Mouse (Mus musculus) myocyte (in vitro differentiated cells): Measurements from ENCODE around the gene Plcb4. TPM values are rescaled to one million over a fixed set of nuclear protein-coding genes. Genes with fewer than 3 reads are reported as not detected.
A peak's percentile ranks its signal among the peaks of the same experiment; 100 is the strongest.
"Not testable (repeated sequence)": the region's sequence is repeated elsewhere in the genome, so short reads cannot be mapped to it uniquely, and the experiment has no call there.

Source experiments
- H3K27me3 ChIP-seq: one replicate; pipeline ENCODE4 v1.6.1; 2011; ENCODE audit not compliant: control insufficient read depth, insufficient read depth, insufficient read length
- H3K36me3 ChIP-seq: one replicate; pipeline ENCODE4 v1.6.1; 2011; ENCODE audit not compliant: control insufficient read depth, insufficient read depth
- H3K4me2 ChIP-seq: one replicate; pipeline ENCODE4 v1.6.1; 2011; ENCODE audit warnings: low read depth, control low read depth
- H3K4me3 ChIP-seq: one replicate; pipeline ENCODE4 v1.5.1; 2011; ENCODE audit warnings: mild to moderate bottlenecking, control low read depth, moderate library complexity
- H3K79me2 ChIP-seq: one replicate; pipeline ENCODE4 v1.6.1; 2011; ENCODE audit not compliant: control insufficient read depth, insufficient read depth
- H3ac ChIP-seq: one replicate; pipeline ENCODE4 v1.6.1; 2011; ENCODE audit not compliant: control insufficient read depth, insufficient read length
- CEBPB ChIP-seq: IDR thresholded peaks from 2 replicates; pipeline ENCODE4 v1.6.1; 2011; ENCODE audit warnings: mild to moderate bottlenecking, moderate library complexity; ENCODE audit not compliant: poor library complexity, insufficient read depth, severe bottlenecking
- E2F4 ChIP-seq: IDR thresholded peaks from one replicate; pipeline ENCODE4 v1.6.1; 2011; ENCODE audit warnings: mild to moderate bottlenecking, control low read depth, moderate library complexity; ENCODE audit not compliant: insufficient read depth
- MAX ChIP-seq: IDR thresholded peaks from one replicate; pipeline ENCODE4 v1.6.1; 2011; ENCODE audit warnings: low read depth, mild to moderate bottlenecking, control low read depth
- MYOD1 ChIP-seq, 3 experiments: IDR thresholded peaks; one replicate each; pipeline ENCODE4 v1.6.1; 2011; ENCODE audit warnings: control low read depth in 2 of 3, low read depth in 2 of 3, mild to moderate bottlenecking in 2 of 3, moderate library complexity in 1 of 3; ENCODE audit not compliant: insufficient read length in 2 of 3, control insufficient read depth in 1 of 3
- MYOG ChIP-seq, 3 experiments: IDR thresholded peaks; one replicate each; pipeline ENCODE4 v1.6.1; 2011; ENCODE audit warnings: control low read depth in 2 of 3, low read depth in 2 of 3, mild to moderate bottlenecking in 2 of 3; ENCODE audit not compliant: insufficient read length in 2 of 3, control insufficient read depth in 1 of 3, insufficient read depth in 1 of 3
- POLR2A ChIP-seq: IDR thresholded peaks from one replicate; pipeline ENCODE4 v1.6.1; 2011; ENCODE audit warnings: low read depth, mild to moderate bottlenecking, control low read depth, moderate library complexity; ENCODE audit not compliant: insufficient read length
- POLR2AphosphoS2 ChIP-seq: IDR thresholded peaks from one replicate; pipeline ENCODE4 v1.6.1; 2011; ENCODE audit warnings: low read depth, control low read depth; ENCODE audit not compliant: insufficient read length
- REST ChIP-seq: IDR thresholded peaks from one replicate; pipeline ENCODE4 v1.6.1; 2011; ENCODE audit warnings: mild to moderate bottlenecking, control low read depth, moderate library complexity; ENCODE audit not compliant: insufficient read depth, insufficient read length
- SRF ChIP-seq: IDR thresholded peaks from one replicate; pipeline ENCODE4 v1.6.1; 2011; ENCODE audit warnings: low read depth; ENCODE audit not compliant: control insufficient read depth, insufficient read length
- TCF12 ChIP-seq: IDR thresholded peaks from one replicate; pipeline ENCODE4 v1.6.1; 2011; ENCODE audit warnings: mild to moderate bottlenecking, control low read depth; ENCODE audit not compliant: poor library complexity, insufficient read depth, severe bottlenecking
- TCF3 ChIP-seq: IDR thresholded peaks from one replicate; pipeline ENCODE4 v1.6.1; 2011; ENCODE audit warnings: low read depth, control low read depth; ENCODE audit not compliant: insufficient read length
- USF1 ChIP-seq: IDR thresholded peaks from one replicate; pipeline ENCODE4 v1.6.1; 2011; ENCODE audit warnings: low read depth, mild to moderate bottlenecking, control low read depth, moderate library complexity
- polyA plus RNA-seq: library from polyadenylated mRNA; unstranded; fragments of >200 nt; fragmentation: generic; extraction: Trizol; gene quantifications from one replicate; pipeline ENCODE4 v1.2.1, GENCODE M21; 2012; ENCODE audit warnings: missing spikeins

Gene Plcb4
- polyA plus RNA-seq, 1 experiment, result 5.3 TPM

DNA sequence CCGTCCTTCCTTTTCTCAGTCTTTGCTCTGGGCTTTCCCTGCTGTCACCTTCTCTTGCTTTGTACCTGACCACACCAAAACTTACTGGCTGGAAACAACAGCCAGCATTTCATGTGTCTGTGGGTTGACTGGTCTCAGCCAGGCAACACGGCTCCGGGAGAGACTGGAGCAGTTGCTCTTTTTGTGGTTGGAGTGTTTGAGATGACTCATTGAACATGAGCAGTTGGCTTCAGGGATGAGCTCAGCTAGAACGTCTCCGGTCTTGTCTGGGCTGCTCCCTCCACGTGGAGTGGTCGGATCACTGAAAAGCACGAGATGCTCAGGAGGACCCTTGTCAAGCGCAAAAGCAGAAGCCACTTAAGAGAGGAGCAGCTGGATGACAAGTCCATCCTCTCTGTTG is 78.7 kb downstream of the Plcb4 start:
- no peak for TF ChIP-seq TCF3
- 0 out of 2 replicates have a peak, but pooled peaks have one; percentile 19 for TF ChIP-seq CEBPB
- TF ChIP-seq E2F4, result no peak
- TF ChIP-seq POLR2A, result peak; percentile 36
- peak; percentile 23 to 90 (median 75) for TF ChIP-seq MYOG (IDR thresholded peaks at IDR 0.05; ENCODE audit: control insufficient read depth in 1 of 3, insufficient read depth in 1 of 3, insufficient read length in 2 of 3, low read depth in 2 of 3)
- TF ChIP-seq MYOD1 (IDR thresholded peaks at IDR 0.05; ENCODE audit: control insufficient read depth in 1 of 3, insufficient read length in 2 of 3, low read depth in 2 of 3), result peak; percentile 26 to 86 (median 84)
- TF ChIP-seq MAX, result peak; percentile 93
- TF ChIP-seq SRF, result no peak
- TF ChIP-seq USF1, result peak; percentile 47
- TF ChIP-seq POLR2AphosphoS2, result peak; percentile 24
- TF ChIP-seq REST, result no peak
- TF ChIP-seq TCF12, result peak; percentile 29
- Histone ChIP-seq H3ac (no peak overlapping the region), H3K79me2 (peaks cover 4% of the 10 kb centered on the region), H3K27me3 (no peaks in the 10 kb centered on the region), H3K36me3 (no peaks in the 10 kb centered on the region), H3K4me3 (no peak overlapping the region), H3K4me2 (peak overlapping the region; percentile 93)

DNA sequence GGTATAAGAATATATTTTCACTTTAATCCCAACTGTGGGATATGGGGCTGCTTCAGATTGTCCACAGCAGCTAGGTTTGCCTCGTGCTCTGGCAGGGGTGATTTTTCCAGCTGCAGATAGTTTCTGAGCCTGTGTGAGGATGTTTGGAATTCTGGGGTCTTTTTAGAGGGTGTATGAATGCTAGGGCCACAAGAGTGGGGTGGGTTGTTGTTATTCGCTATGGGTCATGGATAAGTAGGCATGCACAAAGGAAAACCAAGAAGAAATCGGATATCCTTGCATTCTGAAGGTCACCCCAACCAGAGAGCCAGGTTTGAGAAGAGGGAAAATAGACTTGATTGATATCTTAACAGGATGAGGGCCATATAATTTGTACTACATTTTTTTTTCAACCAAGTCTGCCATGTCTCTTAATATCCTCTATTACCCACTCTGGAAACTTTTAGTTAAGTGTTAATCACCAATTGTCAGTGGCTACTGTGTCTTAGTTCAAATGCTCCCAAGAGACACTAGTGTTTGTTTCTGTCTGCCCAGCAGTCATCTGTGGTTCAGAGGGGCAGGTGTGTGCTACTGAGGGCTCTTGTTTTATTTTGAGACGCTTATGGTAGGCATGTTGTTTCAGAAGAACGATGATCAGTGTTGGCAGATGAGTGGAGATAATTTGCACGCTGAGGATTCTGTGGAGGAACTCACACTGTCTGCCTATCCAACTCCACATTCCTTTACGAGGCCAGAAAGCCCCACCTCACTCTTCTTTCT is 79.4 kb downstream of the Plcb4 start:
- H3K27me3 ChIP-seq, H3K4me3 ChIP-seq, H3K79me2 ChIP-seq, H3ac ChIP-seq, H3K36me3 ChIP-seq: not testable (repeated sequence)
- H3K4me2 ChIP-seq, result peak overlapping the region; percentile 93
- TF ChIP-seq MYOD1 (IDR thresholded peaks at IDR 0.05; ENCODE audit: control insufficient read depth in 1 of 3, insufficient read length in 2 of 3, low read depth in 2 of 3) (peak; percentile 52 to 81 (median 76)), MYOG (IDR thresholded peaks at IDR 0.05; ENCODE audit: control insufficient read depth in 1 of 3, insufficient read depth in 1 of 3, insufficient read length in 2 of 3, low read depth in 2 of 3) (peak in 2 of 3 experiments; percentile 43 to 83), TCF12 (peak; percentile 54), TCF3 (peak; percentile 36)

DNA sequence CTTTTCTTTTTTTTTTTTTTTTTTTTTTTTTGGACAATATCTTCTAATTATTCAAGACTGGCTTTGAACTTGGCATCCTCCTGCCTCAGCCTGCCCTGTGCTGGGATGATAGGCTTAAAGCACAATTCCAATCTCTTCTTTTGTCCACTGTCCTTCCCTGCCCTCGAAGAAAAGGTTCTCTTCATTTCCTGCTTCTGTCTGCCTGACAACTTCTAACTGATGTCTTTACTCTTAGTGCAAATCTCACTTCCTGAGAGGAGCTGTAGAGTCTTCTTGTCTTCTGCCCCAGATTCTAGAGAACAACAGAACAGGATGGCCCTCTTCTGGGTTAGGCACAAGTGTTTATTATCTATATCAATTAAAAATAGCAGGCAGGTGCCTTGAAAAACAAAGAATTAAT is 80.1 kb downstream of the Plcb4 start:
- H3ac ChIP-seq, result no peak overlapping the region
- no peaks in the 10 kb centered on the region for H3K27me3 ChIP-seq
- no peak overlapping the region for H3K4me3 ChIP-seq
- H3K36me3 ChIP-seq, result no peaks in the 10 kb centered on the region
- H3K4me2 ChIP-seq, result peak overlapping the region; percentile 93
- H3K79me2 ChIP-seq, result peaks cover 4% of the 10 kb centered on the region
- no peak for TF ChIP-seq USF1
- no peak for TF ChIP-seq POLR2AphosphoS2
- no peak for TF ChIP-seq E2F4
- TF ChIP-seq TCF3, result no peak
- TF ChIP-seq SRF, result no peak
- no peak for TF ChIP-seq CEBPB
- no peak for TF ChIP-seq MYOD1 (IDR thresholded peaks at IDR 0.05; ENCODE audit: control insufficient read depth in 1 of 3, insufficient read length in 2 of 3, low read depth in 2 of 3)
- TF ChIP-seq TCF12, result no peak
- TF ChIP-seq POLR2A, result no peak
- no peak for TF ChIP-seq REST

DNA sequence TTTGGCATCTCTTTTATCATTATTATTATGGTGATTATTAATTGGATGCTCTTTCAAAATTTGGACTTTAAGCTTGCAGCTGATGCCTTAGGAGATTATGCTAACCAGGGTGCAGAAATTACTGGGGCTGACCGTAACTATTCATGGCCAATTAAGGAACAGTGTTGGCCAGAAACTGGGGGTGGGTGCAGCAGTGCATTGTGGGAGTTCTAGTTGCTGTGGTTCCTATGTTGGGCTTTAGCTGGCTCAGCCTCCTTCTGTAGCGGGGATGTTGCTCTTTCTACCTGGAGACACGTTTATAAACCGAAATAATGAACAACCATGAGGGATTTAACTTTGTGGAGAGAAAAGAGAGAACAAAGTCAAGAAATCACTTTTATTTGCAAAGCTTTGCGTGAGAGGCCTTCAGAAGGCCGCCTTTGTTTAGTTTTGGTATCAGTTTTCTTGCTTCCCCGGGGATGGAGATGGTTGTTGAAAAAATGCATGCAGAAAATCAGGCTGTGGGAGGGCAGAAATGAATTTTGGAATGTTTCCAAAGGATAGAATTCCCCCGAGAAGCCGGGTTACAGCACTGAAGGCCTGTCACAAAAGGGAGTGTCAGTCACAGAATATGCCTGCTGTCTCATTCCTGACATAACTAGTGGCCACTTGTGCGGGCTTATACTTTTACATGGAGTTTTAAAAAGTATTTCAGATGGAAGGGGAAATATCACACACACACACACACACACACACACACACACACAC is 84.3 kb downstream of the Plcb4 start:
- Histone ChIP-seq H3K36me3 (no peaks in the 10 kb centered on the region), H3ac (no peak overlapping the region), H3K4me3 (no peak overlapping the region), H3K4me2 (peak overlapping the region; percentile 81), H3K27me3 (no peaks in the 10 kb centered on the region), H3K79me2 (no peaks in the 10 kb centered on the region)
- TF ChIP-seq MYOD1 (IDR thresholded peaks at IDR 0.05; ENCODE audit: control insufficient read depth in 1 of 3, insufficient read length in 2 of 3, low read depth in 2 of 3), result peak in 2 of 3 experiments; percentile 61 to 79
- TF ChIP-seq MAX, result no peak
- peak; percentile 70 for TF ChIP-seq SRF
- no peak for TF ChIP-seq TCF12
- TF ChIP-seq POLR2AphosphoS2, result no peak
- peak in 1 of 3 experiments; percentile 11 for TF ChIP-seq MYOG (IDR thresholded peaks at IDR 0.05; ENCODE audit: control insufficient read depth in 1 of 3, insufficient read depth in 1 of 3, insufficient read length in 2 of 3, low read depth in 2 of 3)
- no peak for TF ChIP-seq E2F4
- no peak for TF ChIP-seq TCF3
